Mouse (Mus musculus) brain, embryonic 14.5 days (tissue): Measurements from ENCODE around the gene Hoxa9. TPM values are rescaled to one million over a fixed set of nuclear protein-coding genes. Genes with fewer than 3 reads are reported as not detected.

Source experiments
- DNase-seq: peaks from one replicate; pipeline ENCODE4 v3.0.0-alpha.2; 2011; ENCODE audit warnings: low read depth
- CTCF ChIP-seq: fragments of 200-500 bp; IDR thresholded peaks from 2 replicates; pipeline ENCODE4 v1.5.1; 2012; ENCODE audit warnings: inconsistent platforms, mild to moderate bottlenecking, moderate library complexity, borderline replicate concordance; ENCODE audit not compliant: insufficient read depth, insufficient read length; ENCODE audit errors: extremely low read depth
- POLR2A ChIP-seq: fragments of 200-500 bp; IDR thresholded peaks from 2 replicates; pipeline ENCODE4 v1.6.1; 2012; ENCODE audit warnings: mild to moderate bottlenecking, inconsistent platforms, borderline replicate concordance; ENCODE audit not compliant: poor library complexity, insufficient read depth, insufficient read length, severe bottlenecking; ENCODE audit errors: extremely low read depth
- polyA plus RNA-seq: library from polyadenylated mRNA; depleted of rRNA; stranded (reverse); fragments of >200 nt; gene quantifications from 2 replicates; pipeline ENCODE4 v1.2.3, GENCODE M21; 2012

Hoxa9 gene
- polyA plus RNA-seq, 1 experiment, result not detected

GRCm38 (mm10) chr6:52216691-52217458 is 14.0 kb downstream of the Hoxa9 start:
- no peak for DNase-seq
- no peak for TF ChIP-seq POLR2A
- no peak for TF ChIP-seq CTCF

DNA sequence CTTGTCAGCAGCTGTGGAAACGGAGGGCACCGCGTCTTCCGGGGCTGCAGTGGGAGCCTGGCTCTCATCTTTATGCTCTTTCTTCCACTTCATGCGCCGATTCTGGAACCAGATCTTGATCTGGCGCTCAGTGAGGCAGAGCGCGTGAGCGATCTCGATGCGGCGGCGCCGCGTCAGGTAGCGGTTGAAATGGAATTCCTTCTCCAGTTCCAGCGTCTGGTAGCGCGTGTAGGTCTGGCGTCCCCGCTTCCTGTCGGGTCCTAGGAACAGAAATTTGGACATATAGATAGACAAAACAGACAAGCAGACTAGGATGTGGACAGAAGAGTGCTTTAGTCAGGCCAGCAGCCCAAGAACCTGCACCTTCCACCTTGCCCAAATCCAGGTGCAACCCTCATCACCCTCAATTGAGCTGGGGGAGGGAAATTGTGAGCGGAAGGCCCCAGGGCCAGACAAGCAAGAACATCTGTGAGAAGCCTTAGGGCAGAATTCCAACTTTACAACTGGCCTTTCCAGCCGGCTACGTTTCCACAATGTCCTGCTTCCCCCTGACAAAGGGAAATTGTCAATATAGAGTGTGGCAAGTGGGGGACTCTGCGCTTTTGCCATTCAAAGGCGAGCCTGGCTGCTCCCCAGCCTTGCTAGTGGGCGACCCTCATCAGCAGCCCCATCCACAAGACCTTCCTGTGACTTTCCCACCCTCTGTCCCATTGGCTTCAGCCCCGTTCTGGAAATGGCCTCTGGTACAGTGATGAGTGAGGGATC is 14.9 kb downstream of the Hoxa9 start:
- no peak for DNase-seq
- TF ChIP-seq POLR2A (no peak), CTCF (no peak)

DNA sequence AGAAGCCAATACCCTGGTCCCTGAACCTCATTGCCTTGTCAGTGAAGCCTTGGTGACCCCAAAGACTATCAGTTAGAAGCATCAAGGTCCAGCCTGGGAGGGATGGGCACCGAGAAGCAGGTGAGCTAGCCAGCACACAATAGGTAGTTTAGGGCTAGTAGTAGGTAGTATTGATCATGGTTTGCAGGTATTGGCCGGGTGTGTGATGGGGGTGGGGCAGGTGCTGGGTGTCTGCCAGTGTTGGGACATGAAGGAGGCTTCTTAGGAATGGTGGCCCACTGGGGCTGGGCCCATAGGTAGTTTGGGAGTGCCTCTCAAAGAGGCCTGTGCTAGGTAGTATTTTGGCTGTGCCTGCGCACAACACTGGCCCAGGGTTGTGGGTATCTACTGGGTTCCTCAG is 15.8 kb downstream of the Hoxa9 start:
- no peak for DNase-seq
- TF ChIP-seq CTCF (no peak), POLR2A (no peak)

- TF ChIP-seq CTCF (no peak), POLR2A (no peak)
- DNase-seq, result no peak
Observed at GRCm38 (mm10) chr6:52214271-52214670, 16.6 kb downstream of the Hoxa9 start.

DNA sequence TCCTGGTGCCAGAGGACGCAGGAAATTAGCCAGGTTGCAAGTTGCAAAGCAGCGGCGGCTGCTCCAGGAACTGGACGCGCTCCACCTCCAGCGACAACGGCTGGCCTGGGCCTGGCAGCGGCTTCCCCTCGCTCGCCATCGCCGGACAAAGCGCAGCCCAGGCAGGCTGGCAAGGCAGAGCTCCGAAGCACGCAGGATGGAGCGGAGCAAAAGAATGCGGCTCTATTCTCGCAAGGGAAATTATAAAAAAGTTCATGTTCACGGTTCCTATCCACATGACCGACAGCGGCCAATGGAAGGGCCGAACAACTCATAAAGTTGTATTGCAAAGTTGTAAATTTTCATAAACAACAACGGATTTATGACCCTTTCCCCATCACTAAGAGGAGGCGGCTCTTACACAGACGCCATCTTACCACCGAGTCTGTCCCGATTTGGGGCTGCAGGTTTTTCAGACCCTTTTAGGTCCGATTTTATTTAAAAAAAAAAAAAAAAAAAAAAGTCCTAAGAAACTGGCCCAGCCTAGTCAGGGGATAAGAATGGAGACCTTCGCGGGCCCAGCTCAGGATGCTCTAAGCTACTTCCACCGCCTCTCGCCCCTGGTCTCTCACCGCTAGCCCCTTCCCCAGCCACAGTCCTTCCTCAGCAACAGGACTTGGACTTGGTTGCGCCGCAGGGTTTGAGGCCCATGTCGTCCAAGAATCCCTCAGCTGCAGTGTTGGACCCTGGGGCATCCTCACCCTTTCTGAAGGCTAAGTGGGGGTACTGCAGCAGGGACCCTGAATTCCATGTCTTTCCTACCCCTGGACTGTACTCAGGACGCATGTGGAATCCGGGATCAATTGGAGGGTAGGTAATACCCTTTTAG is 17.5 kb downstream of the Hoxa9 start, which contains the start of the genes Hoxa3 and Gm28308:
Gene Hoxa3, minus strand, starts transcription at position 218 of the 868 bp plus-strand sequence.
Gene Gm28308, minus strand, starts transcription at position 221 of the 868 bp plus-strand sequence.
- DNase-seq, result no peak
- TF ChIP-seq POLR2A (no peak), CTCF (no peak)

DNA sequence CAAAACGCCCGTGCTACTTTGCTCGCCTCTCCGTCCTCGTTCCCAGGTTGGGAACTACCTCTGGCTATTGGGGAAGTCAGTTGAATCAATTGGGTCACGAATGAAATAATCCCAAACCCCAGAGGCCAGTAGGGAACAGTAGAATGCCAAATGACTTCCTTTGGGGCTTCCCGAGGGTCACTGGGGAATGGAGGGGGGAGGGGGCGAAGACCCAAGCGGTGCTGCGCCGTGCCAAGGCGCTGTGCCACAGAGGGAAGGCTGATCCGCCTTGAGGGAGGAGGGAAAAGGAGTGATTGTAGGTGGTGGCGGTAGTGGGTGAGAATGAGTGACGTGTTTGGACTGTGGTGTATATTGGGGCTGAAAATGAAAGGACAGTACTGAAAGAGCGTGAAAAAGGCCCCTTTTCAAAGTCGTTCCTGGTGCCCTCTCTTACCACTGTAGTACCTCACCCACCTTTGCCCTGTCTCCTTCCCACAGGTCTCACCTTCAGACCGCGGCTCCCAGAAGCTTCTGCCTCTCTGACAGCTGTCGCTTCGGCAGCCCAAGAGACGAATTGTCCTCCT is 18.3 kb downstream of the Hoxa9 start:
- no peak for TF ChIP-seq POLR2A
- TF ChIP-seq CTCF, result no peak
- DNase-seq, result no peak

GRCm38 (mm10) chr6:52211961-52212360 is 18.9 kb downstream of the Hoxa9 start:
- DNase-seq, result no peak
- no peak for TF ChIP-seq CTCF
- TF ChIP-seq POLR2A, result no peak

GRCm38 (mm10) chr6:52211170-52211935 is 19.5 kb downstream of the Hoxa9 start:
- TF ChIP-seq POLR2A, result no peak
- TF ChIP-seq CTCF, result peak; percentile 84
- peak; percentile 84 for DNase-seq

GRCm38 (mm10) chr6:52209685-52210046 is 21.2 kb downstream of the Hoxa9 start:
- no peak for DNase-seq
- TF ChIP-seq POLR2A (no peak), CTCF (no peak)

DNA sequence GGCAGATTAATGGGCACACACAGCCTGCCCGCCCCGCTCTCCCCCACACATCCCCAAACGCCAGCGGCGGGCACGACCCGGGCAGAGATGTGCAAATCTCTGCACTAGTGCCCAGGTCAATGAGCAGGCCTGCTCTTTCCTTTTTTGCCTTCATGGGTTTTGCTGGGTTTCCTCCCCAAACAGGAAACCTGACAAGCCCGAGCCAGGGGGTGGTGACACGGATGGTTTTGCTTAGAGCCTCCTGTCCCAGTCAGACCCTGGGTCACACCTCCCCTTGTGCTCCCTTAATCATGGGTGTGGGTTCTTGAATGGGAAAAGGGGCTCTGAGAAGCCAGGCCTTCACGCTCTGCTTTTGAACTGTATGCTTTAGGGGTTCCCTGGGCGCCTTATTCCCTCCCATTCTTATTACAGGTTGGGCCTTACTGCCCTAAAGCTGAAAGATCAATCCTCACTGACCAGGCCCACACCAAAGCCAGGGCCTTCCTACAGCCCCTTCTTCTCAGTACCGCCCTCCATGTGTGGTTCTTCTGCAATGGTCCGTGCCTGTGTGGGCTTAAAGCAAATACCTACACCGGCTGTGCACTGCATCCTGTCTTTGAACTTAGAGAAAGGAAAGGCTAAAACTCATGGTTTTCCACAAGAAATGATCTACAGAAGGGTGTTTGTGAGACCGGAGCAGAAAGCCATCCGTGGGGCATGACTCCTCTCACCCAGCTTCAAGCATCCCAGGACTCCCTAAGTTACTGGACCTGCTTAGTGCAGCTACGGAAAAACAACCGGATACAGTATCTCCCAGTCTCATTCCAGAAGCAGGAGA is 21.8 kb downstream of the Hoxa9 start:
- TF ChIP-seq POLR2A, result no peak
- TF ChIP-seq CTCF, result no peak
- DNase-seq, result no peak
